Mouse (Mus musculus) MEL (cell line): Measurements from ENCODE around the gene Inpp5b. TPM values are rescaled to one million over a fixed set of nuclear protein-coding genes. Genes with fewer than 3 reads are reported as not detected.

ENCODE experiments used
- DNase-seq: peaks from one replicate; pipeline ENCODE4 v3.0.0; 2011; ENCODE audit warnings: low read depth, low spot score
- H3K27ac ChIP-seq: 2 replicates; pipeline ENCODE4 v1.5.1; 2012; ENCODE audit warnings: low read depth, mild to moderate bottlenecking, control low read depth, low read length, moderate library complexity; ENCODE audit not compliant: control insufficient read depth
- H3K27me3 ChIP-seq, 2 experiments: fragments of 150-350 bp in 1 of 2; sonication (generic) in 1 of 2; 2 replicates each; pipeline ENCODE4 v1.6.1; 2012; ENCODE audit warnings: low read length in 2 of 2, mild to moderate bottlenecking in 2 of 2, improper control_type of control experiment in 1 of 2, moderate library complexity in 1 of 2; ENCODE audit not compliant: insufficient read depth in 2 of 2, control insufficient read depth in 1 of 2
- H3K36me3 ChIP-seq, 2 experiments: 2 replicates each; pipeline ENCODE4 v1.6.1; 2012 to 2014; ENCODE audit warnings: low read length in 2 of 2, improper control_type of control experiment in 1 of 2, inconsistent platforms in 1 of 2, mild to moderate bottlenecking in 1 of 2; ENCODE audit not compliant: insufficient read depth in 2 of 2, control insufficient read depth in 1 of 2
- H3K4me1 ChIP-seq, 2 experiments: fragments of 150-350 bp in 1 of 2; sonication (generic) in 1 of 2; 2 replicates each; pipeline ENCODE4 v1.6.1; 2012; ENCODE audit warnings: low read length in 2 of 2, improper control_type of control experiment in 1 of 2, mild to moderate bottlenecking in 1 of 2; ENCODE audit not compliant: insufficient read depth in 2 of 2, control insufficient read depth in 1 of 2
- H3K4me3 ChIP-seq, 2 experiments: fragments of 150-350 bp in 1 of 2; sonication (generic) in 1 of 2; 2 replicates each; pipeline ENCODE4 v1.5.1; 2012; ENCODE audit warnings: low read depth in 2 of 2, low read length in 2 of 2, mild to moderate bottlenecking in 2 of 2, moderate library complexity in 2 of 2, control low read depth in 1 of 2, improper control_type of control experiment in 1 of 2; ENCODE audit not compliant: control insufficient read depth in 1 of 2, insufficient read depth in 1 of 2
- H3K79me2 ChIP-seq: 2 replicates; pipeline ENCODE4 v1.6.1; 2012; ENCODE audit warnings: mild to moderate bottlenecking, low read length, moderate library complexity; ENCODE audit not compliant: control insufficient read depth, poor library complexity, insufficient read depth
- H3K9ac ChIP-seq: 2 replicates; pipeline ENCODE4 v1.6.1; 2012; ENCODE audit warnings: low read depth, mild to moderate bottlenecking, control low read depth, low read length, moderate library complexity; ENCODE audit not compliant: control insufficient read depth, poor library complexity, severe bottlenecking
- H3K9me3 ChIP-seq: fragments of 150-350 bp; sonication (generic); replicated peaks from 2 replicates; pipeline ENCODE4 v1.6.1; 2012; ENCODE audit warnings: mild to moderate bottlenecking, low read length, improper control_type of control experiment, moderate library complexity; ENCODE audit not compliant: insufficient read depth
- CHD2 ChIP-seq: IDR thresholded peaks from 2 replicates; pipeline ENCODE4 v1.6.1; 2011; ENCODE audit warnings: low read length, improper control_type of control experiment
- CTCF ChIP-seq, 3 experiments: IDR thresholded peaks in 2 of 3; conservative IDR thresholded peaks in 1 of 3; 2 replicates each; pipeline ENCODE4 v1.5.1; 2011 to 2012; ENCODE audit warnings: low read length in 3 of 3, low read depth in 2 of 3, mild to moderate bottlenecking in 2 of 3, improper control_type of control experiment in 1 of 3, inconsistent platforms in 1 of 3, mixed read lengths in 1 of 3, moderate library complexity in 1 of 3; ENCODE audit not compliant: control insufficient read depth in 1 of 3, insufficient read depth in 1 of 3, poor library complexity in 1 of 3, severe bottlenecking in 1 of 3
- E2F4 ChIP-seq: IDR thresholded peaks from 2 replicates; pipeline ENCODE4 v1.6.1; 2011; ENCODE audit warnings: low read depth, low read length, improper control_type of control experiment, borderline replicate concordance
- ELF1 ChIP-seq: IDR thresholded peaks from 2 replicates; pipeline ENCODE4 v1.6.1; 2014; ENCODE audit warnings: low read depth, mild to moderate bottlenecking, inconsistent platforms, low read length, improper control_type of control experiment, moderate library complexity
- EP300 ChIP-seq, 2 experiments: IDR thresholded peaks; 2 replicates each; pipeline ENCODE4 v1.6.1; 2011; ENCODE audit warnings: improper control_type of control experiment in 2 of 2, low read length in 2 of 2, low read depth in 1 of 2, mild to moderate bottlenecking in 1 of 2
- ETS1 ChIP-seq: IDR thresholded peaks from 2 replicates; pipeline ENCODE4 v1.6.1; 2012; ENCODE audit warnings: low read depth, mild to moderate bottlenecking, inconsistent platforms, low read length, improper control_type of control experiment, moderate library complexity
- GATA1 ChIP-seq: IDR thresholded peaks from 2 replicates; pipeline ENCODE4 v1.6.1; 2011; ENCODE audit warnings: low read depth, low read length, improper control_type of control experiment
- MAFK ChIP-seq: IDR thresholded peaks from 2 replicates; pipeline ENCODE4 v1.6.1; 2011; ENCODE audit warnings: low read depth, mild to moderate bottlenecking, low read length, improper control_type of control experiment, borderline replicate concordance
- MXI1 ChIP-seq: IDR thresholded peaks from 2 replicates; pipeline ENCODE4 v1.6.1; 2011; ENCODE audit warnings: mild to moderate bottlenecking, low read depth, low read length, improper control_type of control experiment
- MYB ChIP-seq: IDR thresholded peaks from 2 replicates; pipeline ENCODE4 v1.6.1; 2011; ENCODE audit warnings: mild to moderate bottlenecking, low read depth, low read length, improper control_type of control experiment
- MYC ChIP-seq: IDR thresholded peaks from 2 replicates; pipeline ENCODE4 v1.6.1; 2011; ENCODE audit warnings: low read depth, mild to moderate bottlenecking, low read length, improper control_type of control experiment, moderate library complexity
- POLR2A ChIP-seq, 2 experiments: IDR thresholded peaks; 2 replicates each; pipeline ENCODE4 v1.6.1; 2011 to 2012; ENCODE audit warnings: low read length in 2 of 2, mild to moderate bottlenecking in 2 of 2, control low read depth in 1 of 2, improper control_type of control experiment in 1 of 2, low read depth in 1 of 2, moderate library complexity in 1 of 2; ENCODE audit not compliant: control insufficient read depth in 1 of 2, insufficient read depth in 1 of 2, poor library complexity in 1 of 2
- POLR2AphosphoS2 ChIP-seq: IDR thresholded peaks from 2 replicates; pipeline ENCODE4 v1.6.1; 2011; ENCODE audit warnings: low read length, improper control_type of control experiment
- POLR2AphosphoS5 ChIP-seq: IDR thresholded peaks from 2 replicates; pipeline ENCODE4 v1.6.1; 2012; ENCODE audit warnings: low read depth, borderline replicate concordance, mild to moderate bottlenecking, inconsistent platforms, low read length, moderate library complexity, mixed read lengths
- RAD21 ChIP-seq: IDR thresholded peaks from 2 replicates; pipeline ENCODE4 v1.6.1; 2011; ENCODE audit warnings: mild to moderate bottlenecking, low read depth, low read length, improper control_type of control experiment
- RCOR1 ChIP-seq: IDR thresholded peaks from 2 replicates; pipeline ENCODE4 v1.6.1; 2012; ENCODE audit warnings: low read depth, mild to moderate bottlenecking, inconsistent platforms, low read length, improper control_type of control experiment
- SIN3A ChIP-seq: IDR thresholded peaks from 2 replicates; pipeline ENCODE4 v1.6.1; 2012; ENCODE audit warnings: low read length, improper control_type of control experiment, inconsistent platforms
- SMC3 ChIP-seq: IDR thresholded peaks from 2 replicates; pipeline ENCODE4 v1.6.1; 2011; ENCODE audit warnings: low read depth, low read length, improper control_type of control experiment
- TAL1 ChIP-seq: IDR thresholded peaks from 2 replicates; pipeline ENCODE4 v1.6.1; 2012; ENCODE audit warnings: mild to moderate bottlenecking, inconsistent platforms, low read length, moderate library complexity, mixed read lengths
- TCF12 ChIP-seq: IDR thresholded peaks from 2 replicates; pipeline ENCODE4 v1.6.1; 2014; ENCODE audit warnings: low read depth, mild to moderate bottlenecking, inconsistent platforms, low read length, improper control_type of control experiment, moderate library complexity
- USF1 ChIP-seq: IDR thresholded peaks from 2 replicates; pipeline ENCODE4 v1.6.1; 2014; ENCODE audit warnings: low read depth, mild to moderate bottlenecking, inconsistent platforms, low read length, improper control_type of control experiment, moderate library complexity
- ZC3H11A ChIP-seq: IDR thresholded peaks from 2 replicates; pipeline ENCODE4 v1.6.1; 2012; ENCODE audit warnings: low read depth, mild to moderate bottlenecking, inconsistent platforms, low read length, improper control_type of control experiment
- ZKSCAN1 ChIP-seq: IDR thresholded peaks from 2 replicates; pipeline ENCODE4 v1.6.1; 2012; ENCODE audit warnings: low read depth, mild to moderate bottlenecking, inconsistent platforms, low read length, improper control_type of control experiment, moderate library complexity
- ZMIZ1 ChIP-seq: IDR thresholded peaks from 2 replicates; pipeline ENCODE4 v1.6.1; 2012; ENCODE audit warnings: low read depth, mild to moderate bottlenecking, inconsistent platforms, low read length, improper control_type of control experiment, moderate library complexity
- ZNF384 ChIP-seq: IDR thresholded peaks from 2 replicates; pipeline ENCODE4 v1.6.1; 2012; ENCODE audit warnings: low read depth, mild to moderate bottlenecking, inconsistent platforms, low read length, improper control_type of control experiment
- polyA plus RNA-seq, 2 experiments: library from polyadenylated mRNA; stranded (reverse) in 1 of 2; unstranded in 1 of 2; fragments of >175 nt in 1 of 2; fragments of >200 nt in 1 of 2; gene quantifications; 2 replicates each; pipeline versions ENCODE4 v1.2.1 to v1.2.4; 2012; ENCODE audit warnings: low replicate concordance in 2 of 2, low read depth in 1 of 2; ENCODE audit not compliant: insufficient read length in 2 of 2, insufficient read depth in 1 of 2, missing spikeins in 1 of 2
- total RNA-seq: library from RNA; depleted of rRNA; stranded (reverse); fragments of 300-350 nt; gene quantifications from 2 replicates; pipeline ENCODE4 v1.2.3, GENCODE M21; 2012

The Inpp5b gene
- total and polyA plus RNA-seq, 3 experiments = 28.6 to 52.5 TPM; not detected in 1

- Histone ChIP-seq H3K9me3 (no peaks in the 10 kb centered on the region), H3K79me2 (no peaks in the 10 kb centered on the region), H3K36me3 (peaks cover 0 to 1% of the 10 kb centered on the region in 2 experiments; a peak in 1 of 4 replicates), H3K27me3 (no peaks in the 10 kb centered on the region), H3K27ac (no peak overlapping the region), H3K9ac (no peak overlapping the region), H3K4me3 (no peak overlapping the region), H3K4me1 (no peaks in the 10 kb centered on the region)
- DNase-seq = peak; percentile 64
- TF ChIP-seq MYB = no peak
- TF ChIP-seq ZNF384 = peak; percentile 31; the same call in 1 of the 2 replicates
- TF ChIP-seq CTCF (IDR thresholded peaks at IDR 0.05 in 2 of 3, conservative IDR thresholded peaks at IDR 0.05 in 1 of 3; ENCODE audit: control insufficient read depth in 1 of 3, insufficient read depth in 1 of 3, low read depth in 2 of 3, low read length in 3 of 3, poor library complexity in 1 of 3, severe bottlenecking in 1 of 3) = peak; percentile 40 to 58 (median 57)
- peak; percentile 39 for TF ChIP-seq SMC3
- TF ChIP-seq RAD21 = peak; percentile 20
- TF ChIP-seq CHD2 = no peak
Measured at GRCm38 (mm10) chr4:124840998-124841397, 99.3 kb downstream of the Inpp5b start.

DNA sequence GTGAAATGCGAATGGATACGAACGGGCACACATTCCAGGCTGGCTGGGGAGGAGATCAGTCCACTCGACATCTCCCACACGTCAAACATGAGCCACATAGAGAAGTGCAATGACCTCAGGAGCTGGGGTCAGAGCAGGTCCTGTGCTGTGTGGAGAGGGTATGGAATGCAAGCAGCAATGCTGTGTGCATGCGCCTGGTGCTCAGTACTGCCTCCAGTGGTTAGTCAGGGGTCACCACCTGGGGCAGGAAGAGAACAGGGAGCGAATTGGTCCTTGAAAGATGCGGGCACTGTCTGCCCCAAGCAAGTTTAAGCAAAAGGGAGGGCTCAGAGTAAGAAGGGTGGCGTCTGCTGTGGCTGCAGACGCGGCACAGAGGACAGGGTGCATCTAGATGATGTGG, 101.8 kb downstream of the Inpp5b start:
- H3K36me3 ChIP-seq = peaks cover 1 to 2% of the 10 kb centered on the region in 2 experiments; a peak in 1 of 4 replicates
- no peak overlapping the region for H3K4me3 ChIP-seq
- no peak overlapping the region for H3K27ac ChIP-seq
- H3K9me3 ChIP-seq = no peaks in the 10 kb centered on the region
- H3K4me1 ChIP-seq = no peaks in the 10 kb centered on the region
- no peak overlapping the region for H3K9ac ChIP-seq
- peak; percentile 66 for DNase-seq
- TF ChIP-seq POLR2AphosphoS5 = no peak
- no peak for TF ChIP-seq POLR2A (IDR thresholded peaks at IDR 0.05; ENCODE audit: control insufficient read depth in 1 of 2, insufficient read depth in 1 of 2, low read depth in 1 of 2, low read length in 2 of 2, poor library complexity in 1 of 2)
- TF ChIP-seq CTCF (IDR thresholded peaks at IDR 0.05 in 2 of 3, conservative IDR thresholded peaks at IDR 0.05 in 1 of 3; ENCODE audit: control insufficient read depth in 1 of 3, insufficient read depth in 1 of 3, low read depth in 2 of 3, low read length in 3 of 3, poor library complexity in 1 of 3, severe bottlenecking in 1 of 3) = peak; percentile 60 to 89 (median 67)
- TF ChIP-seq SMC3 = peak; percentile 19; the same call in 1 of the 2 replicates
- no peaks in the 10 kb centered on the region for H3K27me3 ChIP-seq
- H3K79me2 ChIP-seq = no peaks in the 10 kb centered on the region

DNA sequence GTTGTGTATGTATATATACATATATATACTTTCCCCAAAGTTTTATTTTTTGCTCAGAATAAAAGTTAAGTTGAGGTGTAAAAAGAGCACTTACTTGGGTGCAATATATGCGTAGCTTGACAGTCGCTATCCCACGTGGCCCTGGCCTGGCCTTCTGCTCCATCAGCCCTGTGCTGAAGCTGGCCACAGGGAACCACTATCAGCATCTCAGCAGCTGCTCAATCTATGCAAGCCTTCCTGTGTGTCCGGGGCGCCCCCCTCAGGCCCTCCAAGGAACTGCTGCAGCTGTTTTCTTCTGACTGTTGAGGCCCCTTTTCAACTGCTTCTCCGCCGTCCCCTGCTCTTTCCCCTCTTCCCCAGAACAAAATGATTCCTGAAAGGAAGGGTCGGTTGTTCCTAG, 105.9 kb downstream of the Inpp5b start:
- Histone ChIP-seq H3K36me3 (peaks cover 3 to 15% of the 10 kb centered on the region in 2 experiments; a peak in 3 of 4 replicates), H3K27me3 (no peaks in the 10 kb centered on the region)
- peak; percentile 89 for DNase-seq
- TF ChIP-seq ZKSCAN1 (no peak), ETS1 (0 out of 2 replicates have a peak, but pooled peaks have one; percentile 39), EP300 (IDR thresholded peaks at IDR 0.05; ENCODE audit: low read depth in 1 of 2, low read length in 2 of 2) (peak in 1 of 2 experiments; percentile 57; a peak in 2 of 4 replicates), SMC3 (peak; percentile 67), SIN3A (peak; percentile 75), TAL1 (peak; percentile 79), TCF12 (peak; percentile 70), RAD21 (peak; percentile 81), USF1 (peak; percentile 76), MAFK (no peak), ZMIZ1 (no peak), MYC (peak; percentile 81; the same call in 1 of the 2 replicates), E2F4 (no peak), RCOR1 (peak; percentile 59; the same call in 1 of the 2 replicates), POLR2AphosphoS2 (no peak; the same call in 1 of the 2 replicates), ELF1 (0 out of 2 replicates have a peak, but pooled peaks have one; percentile 35), GATA1 (peak; percentile 67), MXI1 (peak; percentile 94), ZC3H11A (peak; percentile 57)

More for the DNA sequence above, 105.9 kb downstream of the Inpp5b start:
- Histone ChIP-seq H3K9ac (0 out of 2 replicates have a peak overlapping the region, but pooled peaks have one; percentile 2), H3K27ac (no peak overlapping the region), H3K9me3 (no peaks in the 10 kb centered on the region), H3K4me1 (peaks cover 0 to 16% of the 10 kb centered on the region in 2 experiments; a peak in 2 of 4 replicates), H3K4me3 (no peak overlapping the region), H3K79me2 (peaks cover 30% of the 10 kb centered on the region)
